Mouse (Mus musculus) midbrain, embryonic 11.5 days (tissue): ENCODE results near the gene Bcl2l14. TPM values are rescaled to one million over a fixed set of nuclear protein-coding genes. Genes with fewer than 3 reads are reported as not detected.

ENCODE experiments used
- ATAC-seq: fragments of 200-750 bp; cut with Nextera tagmentation; 2 replicates; pipeline ENCODE4 v1.8.0; 2017; ENCODE audit warnings: moderate TSS enrichment, moderate library complexity; ENCODE audit not compliant: low FRiP score
- DNase-seq: peaks from one replicate; pipeline ENCODE4 v3.0.0; 2015; ENCODE audit warnings: low spot score; ENCODE audit errors: missing footprints
- H3K27ac ChIP-seq: fragments of 300-500 bp; sonication (generic); 2 replicates; pipeline ENCODE4 v1.5.1; 2014; ENCODE audit warnings: low read depth, low read length
- H3K27me3 ChIP-seq: fragments of 300-500 bp; sonication (generic); 2 replicates; pipeline ENCODE4 v1.6.1; 2014; ENCODE audit warnings: mild to moderate bottlenecking, low read length, moderate library complexity, mixed read lengths; ENCODE audit not compliant: control insufficient read depth, insufficient read depth
- H3K36me3 ChIP-seq: fragments of 300-500 bp; sonication (generic); 2 replicates; pipeline ENCODE4 v1.6.1; 2014; ENCODE audit warnings: mild to moderate bottlenecking, low read length, moderate library complexity, mixed read lengths; ENCODE audit not compliant: control insufficient read depth, insufficient read depth
- H3K4me1 ChIP-seq: fragments of 300-500 bp; sonication (generic); 2 replicates; pipeline ENCODE4 v1.6.1; 2014; ENCODE audit warnings: low read length; ENCODE audit not compliant: control insufficient read depth, insufficient read depth
- H3K4me2 ChIP-seq: fragments of 300-500 bp; sonication (generic); 2 replicates; pipeline ENCODE4 v1.6.1; 2014; ENCODE audit warnings: mild to moderate bottlenecking, moderate library complexity
- H3K4me3 ChIP-seq: fragments of 300-500 bp; sonication (generic); 2 replicates; pipeline ENCODE4 v1.5.1; 2014; ENCODE audit warnings: low read depth, low read length
- H3K9ac ChIP-seq: fragments of 300-500 bp; sonication (generic); 2 replicates; pipeline ENCODE4 v1.6.1; 2014; ENCODE audit warnings: low read length
- H3K9me3 ChIP-seq: fragments of 300-500 bp; sonication (generic); 2 replicates; pipeline ENCODE4 v1.6.1; 2016; ENCODE audit warnings: low read length; ENCODE audit not compliant: control insufficient read depth
- WGBS: fragments of 180-500 bp; shearing (Covaris S2); extraction: QIAGEN DNeasy Blood & Tissue Kit; methylation state at CpG from one replicate; pipeline ENCODE4 v1.1.7; 2014; 5-methylcytosine and 5-hydroxymethylcytosine counted together
- polyA plus RNA-seq: library from polyadenylated mRNA; unstranded; fragments of >200 nt; fragmentation: Nextera tagmentation; extraction: Ambion mirVana; gene quantifications from 2 replicates; pipeline ENCODE4 v1.2.1, GENCODE M21; 2014

The Bcl2l14 gene
- polyA plus RNA-seq = not detected in 2 replicates

- WGBS = 85% methylated on average over 4 of the region's 4 CpGs
- Histone ChIP-seq H3K4me1 (no peaks in the 10 kb centered on the region), H3K36me3 (no peaks in the 10 kb centered on the region), H3K4me2 (no peak within 1 kb of the TSS), H3K9me3 (no peaks in the 10 kb centered on the region), H3K27ac (no peak within 1 kb of the TSS), H3K9ac (no peak within 1 kb of the TSS), H3K4me3 (no peak within 1 kb of the TSS), H3K27me3 (no peaks in the 10 kb centered on the region)
- ATAC-seq (no peak), DNase-seq (no peak)
Measured at GRCm38 (mm10) chr6:134396018-134396417, at the start of gene Bcl2l14. TSS of gene Bcl2l14 (plus strand) at chr6:134396318.

- Histone ChIP-seq H3K27ac (no peak overlapping the region), H3K27me3 (no peaks in the 10 kb centered on the region), H3K9me3 (no peaks in the 10 kb centered on the region), H3K4me1 (no peaks in the 10 kb centered on the region), H3K4me3 (no peak overlapping the region), H3K9ac (no peak overlapping the region), H3K4me2 (no peak overlapping the region), H3K36me3 (no peaks in the 10 kb centered on the region)
- DNase-seq = no peak
- 86% methylated on average over 7 of the region's 7 CpGs for WGBS
- no peak for ATAC-seq
Measured at GRCm38 (mm10) chr6:134348526-134349067, 47.5 kb upstream of the Bcl2l14 start.

DNA sequence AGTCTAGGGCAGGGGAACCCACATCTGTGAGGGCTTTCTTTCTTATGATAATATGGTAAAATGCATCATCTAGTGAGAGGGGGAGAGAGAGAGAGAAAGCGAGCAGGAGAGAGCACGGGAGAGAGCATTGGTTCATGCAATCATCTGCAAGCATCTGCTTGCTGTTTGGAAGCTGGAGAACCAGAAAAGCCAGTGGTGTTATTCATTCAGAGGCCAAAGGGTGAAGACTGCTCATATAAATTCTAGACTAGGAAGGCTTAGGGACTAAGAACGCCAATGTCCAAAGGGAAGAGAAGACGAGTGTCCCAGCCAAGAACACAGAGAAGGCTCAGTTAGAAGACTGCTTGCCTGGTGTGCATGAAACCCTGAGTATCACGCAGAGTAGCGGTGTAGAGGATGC, 43.2 kb upstream of the Bcl2l14 start:
- no peaks in the 10 kb centered on the region for H3K4me1 ChIP-seq
- ATAC-seq (no peak), DNase-seq (no peak)
- H3K9me3 ChIP-seq = no peaks in the 10 kb centered on the region
- H3K36me3 ChIP-seq = no peaks in the 10 kb centered on the region
- no peak overlapping the region for H3K27ac ChIP-seq
- 88% methylated on average over 6 of the region's 6 CpGs for WGBS
- H3K4me2 ChIP-seq = no peak overlapping the region
- no peaks in the 10 kb centered on the region for H3K27me3 ChIP-seq
- no peak overlapping the region for H3K9ac ChIP-seq
- no peak overlapping the region for H3K4me3 ChIP-seq

DNA sequence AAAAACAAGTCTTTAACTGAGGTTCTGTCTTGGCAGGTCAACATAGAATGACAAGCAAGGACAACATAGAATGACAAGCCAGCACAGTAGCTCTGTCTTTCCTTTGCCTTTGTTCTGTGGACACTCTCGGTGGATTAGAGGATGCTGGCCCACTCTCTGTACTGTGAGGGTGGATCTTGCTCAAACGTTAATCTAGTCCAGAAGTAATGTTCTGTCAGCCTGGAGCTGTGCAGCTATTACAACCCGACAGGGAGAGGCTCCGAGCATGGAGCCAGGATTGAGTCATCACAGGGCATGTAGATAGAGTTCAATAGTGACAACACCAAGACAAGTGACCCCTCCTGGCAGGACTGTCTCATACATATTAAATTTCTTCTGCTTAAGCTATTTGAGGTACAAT, 42.4 kb upstream of the Bcl2l14 start:
- Histone ChIP-seq H3K9ac (no peak overlapping the region), H3K27ac (no peak overlapping the region), H3K36me3 (no peaks in the 10 kb centered on the region), H3K4me3 (no peak overlapping the region), H3K4me2 (no peak overlapping the region), H3K9me3 (no peaks in the 10 kb centered on the region), H3K4me1 (no peaks in the 10 kb centered on the region), H3K27me3 (no peaks in the 10 kb centered on the region)
- DNase-seq (no peak), ATAC-seq (no peak)
- 82% methylated on average over 4 of the region's 4 CpGs for WGBS

- H3K27me3 ChIP-seq = no peaks in the 10 kb centered on the region
- H3K4me1 ChIP-seq = no peaks in the 10 kb centered on the region
- H3K27ac ChIP-seq = no peak overlapping the region
- no peak for ATAC-seq
- no peak for DNase-seq
- no peaks in the 10 kb centered on the region for H3K9me3 ChIP-seq
- H3K4me2 ChIP-seq = no peak overlapping the region
- H3K9ac ChIP-seq = no peak overlapping the region
- no peak overlapping the region for H3K4me3 ChIP-seq
- WGBS = 87% methylated on average over 6 of the region's 6 CpGs
- no peaks in the 10 kb centered on the region for H3K36me3 ChIP-seq
Measured at GRCm38 (mm10) chr6:134357570-134357969, 38.5 kb upstream of the Bcl2l14 start.

- DNase-seq (no peak), ATAC-seq (no peak)
- Histone ChIP-seq H3K36me3 (no peaks in the 10 kb centered on the region), H3K27me3 (no peaks in the 10 kb centered on the region), H3K27ac (no peak overlapping the region), H3K9me3 (no peaks in the 10 kb centered on the region), H3K4me3 (no peak overlapping the region), H3K4me2 (no peak overlapping the region), H3K9ac (no peak overlapping the region), H3K4me1 (no peaks in the 10 kb centered on the region)
- WGBS = 95% methylated on average over 4 of the region's 4 CpGs
Measured at GRCm38 (mm10) chr6:134360079-134360478, 36.0 kb upstream of the Bcl2l14 start.

DNA sequence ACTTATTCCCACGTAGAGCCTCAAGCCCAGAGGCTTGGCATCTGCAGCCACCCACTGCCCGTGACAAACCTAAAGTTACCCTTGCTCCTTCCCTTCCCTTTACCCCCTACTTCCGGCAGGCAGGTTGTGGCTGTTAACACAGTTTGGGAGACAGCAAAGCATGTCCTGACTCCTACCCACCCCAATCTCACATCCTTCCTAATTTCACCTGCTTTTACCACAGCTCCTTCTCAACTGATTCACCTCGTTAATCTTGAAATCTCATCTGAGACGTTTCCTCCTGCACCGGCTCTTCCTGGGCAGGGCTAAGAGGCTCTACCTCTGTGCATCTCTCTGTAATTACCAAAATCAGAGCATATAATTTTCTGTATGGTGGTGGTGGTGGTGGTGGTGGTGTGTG, 31.5 kb upstream of the Bcl2l14 start:
- ATAC-seq = no peak
- no peak overlapping the region for H3K4me3 ChIP-seq
- H3K9me3 ChIP-seq = no peaks in the 10 kb centered on the region
- no peak overlapping the region for H3K27ac ChIP-seq
- no peak for DNase-seq
- H3K4me2 ChIP-seq = no peak overlapping the region
- H3K9ac ChIP-seq = no peak overlapping the region
- H3K27me3 ChIP-seq = no peaks in the 10 kb centered on the region
- H3K36me3 ChIP-seq = no peaks in the 10 kb centered on the region
- 77% methylated on average over 6 of the region's 6 CpGs for WGBS
- no peaks in the 10 kb centered on the region for H3K4me1 ChIP-seq

DNA sequence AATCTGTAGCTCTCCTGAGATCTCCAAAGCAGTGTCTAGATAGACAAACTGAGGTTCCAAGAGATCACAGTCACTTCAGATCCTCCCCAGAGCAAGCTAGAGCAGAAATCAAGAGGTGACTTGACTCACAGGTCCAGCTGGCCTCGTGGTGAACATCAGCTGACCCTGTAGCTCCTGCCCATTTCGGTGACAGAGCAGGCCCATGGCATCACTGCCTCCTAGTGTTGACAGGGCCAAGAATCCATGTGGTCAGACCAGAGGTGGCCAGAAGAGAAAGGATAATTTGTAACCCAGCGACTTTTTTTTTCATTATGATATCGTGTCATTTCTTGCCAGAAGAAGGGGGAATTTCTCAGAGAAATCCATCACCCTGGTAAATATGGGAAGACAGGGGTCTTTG, 30.2 kb upstream of the Bcl2l14 start:
- 80% methylated on average over 4 of the region's 4 CpGs for WGBS
- H3K4me1 ChIP-seq = no peaks in the 10 kb centered on the region

DNA sequence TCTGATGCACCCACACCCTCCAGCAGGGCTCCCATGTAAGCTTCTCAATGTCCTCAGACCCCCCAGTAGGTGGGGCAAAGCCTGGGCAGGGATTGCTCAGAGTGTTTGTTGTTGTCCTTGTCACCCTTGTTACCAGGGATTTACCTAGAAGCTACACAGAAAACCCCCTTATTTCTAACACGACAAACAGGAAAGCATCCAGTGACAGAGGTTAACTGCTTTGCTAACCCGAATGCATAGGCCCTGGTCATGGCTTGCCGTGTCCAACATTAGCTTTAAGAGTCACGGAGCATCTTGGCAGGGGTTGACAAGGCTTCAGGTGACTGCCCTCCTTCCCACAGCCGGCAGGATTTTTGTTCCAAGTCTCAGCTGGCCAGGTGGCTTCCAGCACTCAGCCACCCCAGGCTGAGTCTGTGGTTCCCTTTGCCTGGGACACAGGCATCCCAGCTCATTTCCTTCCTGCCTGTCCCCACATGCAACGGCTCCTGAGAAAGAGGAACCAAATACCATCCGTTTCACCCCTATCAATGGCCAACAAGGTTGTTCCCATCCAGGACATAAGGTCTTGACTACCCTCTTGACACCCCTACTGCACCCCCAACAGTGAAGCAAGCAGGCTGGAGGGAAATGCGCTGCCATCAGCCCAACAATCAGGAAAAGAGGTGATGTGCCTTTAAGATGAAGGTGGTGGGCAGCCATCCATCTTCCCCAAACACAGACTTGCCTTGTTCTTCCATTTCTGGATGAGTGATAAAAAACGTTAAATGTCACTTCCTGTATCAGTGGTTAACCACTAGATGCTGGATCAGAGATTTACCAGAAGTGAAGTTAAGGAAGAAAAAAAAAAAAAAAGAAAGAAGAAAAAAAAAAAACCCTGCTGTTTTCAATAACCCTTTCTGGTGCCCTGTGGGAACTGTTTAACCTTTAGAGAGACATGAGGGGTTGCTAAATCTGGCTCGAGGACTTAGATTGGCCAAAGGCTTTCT, 29.5 kb upstream of the Bcl2l14 start:
- no peaks in the 10 kb centered on the region for H3K27me3 ChIP-seq
- H3K9me3 ChIP-seq = no peaks in the 10 kb centered on the region
- H3K36me3 ChIP-seq = no peaks in the 10 kb centered on the region
- WGBS = 70% methylated on average over 10 of the region's 10 CpGs
- H3K27ac ChIP-seq = no peak overlapping the region
- H3K9ac ChIP-seq = no peak overlapping the region
- H3K4me1 ChIP-seq = no peaks in the 10 kb centered on the region
- DNase-seq (no peak), ATAC-seq (no peak)
- H3K4me3 ChIP-seq = no peak overlapping the region
- no peak overlapping the region for H3K4me2 ChIP-seq

More for the DNA sequence above, 30.2 kb upstream of the Bcl2l14 start:
- Histone ChIP-seq H3K36me3 (no peaks in the 10 kb centered on the region), H3K27ac (no peak overlapping the region), H3K27me3 (no peaks in the 10 kb centered on the region), H3K4me3 (no peak overlapping the region), H3K9me3 (no peaks in the 10 kb centered on the region), H3K9ac (no peak overlapping the region), H3K4me2 (no peak overlapping the region)
- ATAC-seq (no peak), DNase-seq (no peak)
